Mouse (Mus musculus): ENCODE results near the gene Gpr176. TPM values are rescaled to one million over a fixed set of nuclear protein-coding genes. Genes with fewer than 3 reads are reported as not detected.

Gene Gpr176
- polyA plus RNA-seq, 1 experiment from 2014 or later, result 6.2 TPM

DNA sequence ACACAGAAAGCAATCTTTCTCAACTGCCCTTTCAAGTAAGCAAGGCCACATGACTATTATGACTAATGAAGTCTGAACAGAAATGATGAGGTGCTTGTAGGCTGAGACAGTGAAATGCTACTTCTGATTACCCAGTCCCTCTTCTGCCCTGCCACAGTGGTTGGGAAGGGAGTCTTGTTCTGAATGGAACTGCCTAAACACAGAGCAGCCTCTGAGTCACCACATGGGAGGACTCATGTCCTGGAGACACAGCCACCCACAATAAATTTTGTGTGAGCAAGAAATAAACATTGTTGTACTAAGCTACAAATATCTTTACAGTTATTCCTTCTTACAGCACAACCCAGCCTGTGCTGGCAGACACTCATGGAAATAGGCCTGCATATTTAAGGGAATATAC is 2.7 kb upstream of the Gpr176 start:
- Histone ChIP-seq H3K4me1 (replicated peaks; ENCODE audit: control insufficient read depth, insufficient read depth, low read length) (peaks cover 9% of the 10 kb centered on the region), H3K4me3 (replicated peaks; ENCODE audit: low read length) (no peak overlapping the region), H3K9ac (replicated peaks; ENCODE audit: low read depth, low read length) (no peak overlapping the region), H3K36me3 (ENCODE audit: control insufficient read depth, insufficient read depth) (no peaks in the 10 kb centered on the region), H3K9me3 (ENCODE audit: control insufficient read depth, low read length) (no peaks in the 10 kb centered on the region), H3K27me3 (replicated peaks; ENCODE audit: control insufficient read depth, insufficient read depth, low read length) (0 out of 2 replicates have a peak, but pooled peaks cover 5% of the 10 kb centered on the region), H3K27ac (ENCODE audit: low read length) (no peak overlapping the region), H3K4me2 (ENCODE audit: low read length) (no peak overlapping the region)
- ATAC-seq, result no peak

- Histone ChIP-seq H3K4me3 (replicated peaks; ENCODE audit: low read length) (no peak overlapping the region), H3K36me3 (ENCODE audit: control insufficient read depth, insufficient read depth) (no peaks in the 10 kb centered on the region), H3K9me3 (ENCODE audit: control insufficient read depth, low read length) (no peaks in the 10 kb centered on the region), H3K4me2 (ENCODE audit: low read length) (no peak overlapping the region), H3K27ac (ENCODE audit: low read length) (no peak overlapping the region), H3K27me3 (replicated peaks; ENCODE audit: control insufficient read depth, insufficient read depth, low read length) (0 out of 2 replicates have a peak, but pooled peaks cover 5% of the 10 kb centered on the region), H3K4me1 (replicated peaks; ENCODE audit: control insufficient read depth, insufficient read depth, low read length) (peaks cover 9% of the 10 kb centered on the region), H3K9ac (replicated peaks; ENCODE audit: low read depth, low read length) (no peak overlapping the region)
- WGBS, result 83% methylated on average over 1 of the region's 1 CpGs
- ATAC-seq, result no peak
Measured at GRCm38 (mm10) chr2:118375522-118375921, 2.3 kb upstream of the Gpr176 start.

DNA sequence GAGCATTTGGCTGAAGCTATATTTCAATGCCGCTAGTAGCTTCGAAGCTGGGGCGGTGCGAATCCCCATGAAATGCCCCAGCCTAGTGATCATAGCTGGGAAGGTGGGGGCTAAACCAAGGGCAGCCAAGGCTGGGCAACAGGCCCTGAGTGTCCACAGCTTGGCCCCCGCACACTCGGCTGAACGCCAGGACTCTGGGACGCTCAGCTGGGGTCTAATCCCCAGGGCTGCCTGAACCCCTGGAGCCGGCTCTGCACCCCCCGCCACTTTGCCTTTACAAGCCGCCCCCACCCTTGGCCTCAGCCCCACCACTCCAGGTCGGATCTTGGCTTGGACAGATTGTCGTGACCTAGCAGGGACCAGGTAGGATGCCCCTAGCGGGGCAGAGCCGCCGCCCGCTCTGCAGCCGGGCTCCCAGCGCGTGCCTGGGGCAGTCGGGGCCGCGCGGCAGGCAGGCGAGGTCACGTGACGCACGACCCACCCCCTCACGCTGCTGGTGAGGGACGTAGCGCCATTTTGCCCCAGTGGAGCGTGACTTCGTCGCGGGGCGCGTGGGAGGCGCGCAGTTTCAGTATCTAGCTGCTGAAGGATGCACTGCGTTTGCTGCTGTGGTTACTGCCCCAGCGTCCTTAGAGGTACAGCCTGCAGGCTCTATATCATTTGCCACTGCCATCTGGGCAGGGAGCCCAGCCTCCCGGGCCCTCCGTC is 507 bp upstream of the Gpr176 start:
- Histone ChIP-seq H3K27ac (ENCODE audit: low read length) (peak overlapping the region; percentile 30), H3K9ac (replicated peaks; ENCODE audit: low read depth, low read length) (peak overlapping the region; percentile 71), H3K4me3 (replicated peaks; ENCODE audit: low read length) (peak overlapping the region; percentile 55), H3K4me1 (replicated peaks; ENCODE audit: control insufficient read depth, insufficient read depth, low read length) (peaks cover 9% of the 10 kb centered on the region), H3K9me3 (ENCODE audit: control insufficient read depth, low read length) (no peaks in the 10 kb centered on the region), H3K4me2 (ENCODE audit: low read length) (peak overlapping the region; percentile 94), H3K36me3 (ENCODE audit: control insufficient read depth, insufficient read depth) (no peaks in the 10 kb centered on the region), H3K27me3 (replicated peaks; ENCODE audit: control insufficient read depth, insufficient read depth, low read length) (0 out of 2 replicates have a peak, but pooled peaks cover 7% of the 10 kb centered on the region)
- peak; percentile 90 for ATAC-seq
- WGBS, result 2% methylated on average over 40 of the region's 43 CpGs

GRCm38 (mm10) chr2:118372561-118372900 is 688 bp downstream of the Gpr176 start:
- H3K27me3 ChIP-seq (replicated peaks; ENCODE audit: control insufficient read depth, insufficient read depth, low read length), result 0 out of 2 replicates have a peak, but pooled peaks cover 7% of the 10 kb centered on the region
- peak overlapping the region; percentile 55 for H3K4me3 ChIP-seq (replicated peaks; ENCODE audit: low read length)
- no peaks in the 10 kb centered on the region for H3K9me3 ChIP-seq (ENCODE audit: control insufficient read depth, low read length)
- no peak for ATAC-seq
- peak overlapping the region; percentile 71 for H3K9ac ChIP-seq (replicated peaks; ENCODE audit: low read depth, low read length)
- H3K4me1 ChIP-seq (replicated peaks; ENCODE audit: control insufficient read depth, insufficient read depth, low read length), result peaks cover 9% of the 10 kb centered on the region
- H3K4me2 ChIP-seq (ENCODE audit: low read length), result peak overlapping the region; percentile 94
- 7% methylated on average over 11 of the region's 11 CpGs for WGBS
- no peaks in the 10 kb centered on the region for H3K36me3 ChIP-seq (ENCODE audit: control insufficient read depth, insufficient read depth)
- no peak overlapping the region for H3K27ac ChIP-seq (ENCODE audit: low read length)

DNA sequence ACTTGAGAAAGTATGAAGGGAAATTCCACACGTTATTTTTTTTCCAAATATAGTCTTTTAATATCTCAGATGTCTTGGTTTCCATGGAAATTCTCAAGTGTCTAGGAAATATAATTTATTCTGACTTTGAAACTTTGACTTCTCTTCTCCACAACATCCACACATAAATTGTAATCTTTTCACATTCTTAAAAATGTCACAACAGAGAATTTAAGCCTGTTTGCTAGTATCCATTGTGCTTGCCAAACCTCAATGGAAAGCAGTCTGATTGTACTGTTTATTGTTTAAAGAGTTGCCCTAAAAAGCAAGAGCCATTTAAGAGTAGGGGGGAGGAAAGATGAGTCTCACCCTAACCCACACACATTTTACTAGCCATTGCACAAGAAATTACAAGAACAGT is 1.4 kb downstream of the Gpr176 start:
- 46% methylated on average over 1 of the region's 1 CpGs for WGBS
- H3K36me3 ChIP-seq (ENCODE audit: control insufficient read depth, insufficient read depth), result no peaks in the 10 kb centered on the region
- H3K4me3 ChIP-seq (replicated peaks; ENCODE audit: low read length), result no peak overlapping the region
- peak overlapping the region; percentile 20; the same call in 1 of the 2 replicates for H3K4me2 ChIP-seq (ENCODE audit: low read length)
- H3K27ac ChIP-seq (ENCODE audit: low read length), result no peak overlapping the region
- ATAC-seq, result no peak
- H3K9ac ChIP-seq (replicated peaks; ENCODE audit: low read depth, low read length), result no peak overlapping the region
- H3K4me1 ChIP-seq (replicated peaks; ENCODE audit: control insufficient read depth, insufficient read depth, low read length), result peaks cover 9% of the 10 kb centered on the region
- H3K9me3 ChIP-seq (ENCODE audit: control insufficient read depth, low read length), result no peaks in the 10 kb centered on the region
- H3K27me3 ChIP-seq (replicated peaks; ENCODE audit: control insufficient read depth, insufficient read depth, low read length), result 0 out of 2 replicates have a peak, but pooled peaks cover 7% of the 10 kb centered on the region

- Histone ChIP-seq H3K27ac (ENCODE audit: low read length) (no peak overlapping the region), H3K36me3 (ENCODE audit: control insufficient read depth, insufficient read depth) (no peaks in the 10 kb centered on the region), H3K4me3 (replicated peaks; ENCODE audit: low read length) (no peak overlapping the region), H3K9ac (replicated peaks; ENCODE audit: low read depth, low read length) (no peak overlapping the region), H3K4me1 (replicated peaks; ENCODE audit: control insufficient read depth, insufficient read depth, low read length) (no peaks in the 10 kb centered on the region), H3K4me2 (ENCODE audit: low read length) (no peak overlapping the region), H3K9me3 (ENCODE audit: control insufficient read depth, low read length) (no peaks in the 10 kb centered on the region), H3K27me3 (replicated peaks; ENCODE audit: control insufficient read depth, insufficient read depth, low read length) (no peaks in the 10 kb centered on the region)
- ATAC-seq, result no peak
- WGBS, result 49% methylated on average over 6 of the region's 6 CpGs
Measured at GRCm38 (mm10) chr2:118355138-118355719, 18.0 kb downstream of the Gpr176 start.

GRCm38 (mm10) chr2:118353916-118354403 is 19.3 kb downstream of the Gpr176 start:
- no peak overlapping the region for H3K27ac ChIP-seq (ENCODE audit: low read length)
- no peak; the same call in 1 of the 2 replicates for ATAC-seq
- no peaks in the 10 kb centered on the region for H3K4me1 ChIP-seq (replicated peaks; ENCODE audit: control insufficient read depth, insufficient read depth, low read length)

DNA sequence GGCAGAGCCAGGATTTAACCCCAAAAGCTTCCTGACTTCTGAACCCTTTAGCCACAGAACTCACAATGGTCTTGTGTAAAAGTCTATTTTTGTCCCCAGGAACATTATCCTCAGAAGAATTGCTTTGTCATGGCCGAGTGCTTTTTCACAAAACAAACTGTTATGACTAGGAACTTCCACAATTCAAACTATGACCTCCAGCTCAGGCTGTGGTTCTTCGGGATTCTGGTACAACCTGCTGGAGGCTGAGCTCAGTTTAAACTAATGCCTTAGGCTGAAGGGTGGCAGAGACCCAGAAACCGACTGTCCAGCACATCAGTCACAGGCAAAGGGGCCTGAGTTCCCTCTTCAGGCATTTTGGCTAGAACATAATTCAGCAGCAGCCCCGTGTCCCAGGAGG is 19.7 kb downstream of the Gpr176 start:
- Histone ChIP-seq H3K36me3 (ENCODE audit: control insufficient read depth, insufficient read depth) (no peaks in the 10 kb centered on the region), H3K9me3 (ENCODE audit: control insufficient read depth, low read length) (no peaks in the 10 kb centered on the region), H3K4me1 (replicated peaks; ENCODE audit: control insufficient read depth, insufficient read depth, low read length) (no peaks in the 10 kb centered on the region), H3K9ac (replicated peaks; ENCODE audit: low read depth, low read length) (no peak overlapping the region), H3K4me2 (ENCODE audit: low read length) (no peak overlapping the region), H3K27me3 (replicated peaks; ENCODE audit: control insufficient read depth, insufficient read depth, low read length) (no peaks in the 10 kb centered on the region), H3K4me3 (replicated peaks; ENCODE audit: low read length) (no peak overlapping the region), H3K27ac (ENCODE audit: low read length) (no peak overlapping the region)
- 28% methylated on average over 4 of the region's 4 CpGs for WGBS
- ATAC-seq, result no peak

More at GRCm38 (mm10) chr2:118353916-118354403, 19.3 kb downstream of the Gpr176 start:
- no peaks in the 10 kb centered on the region for H3K9me3 ChIP-seq (ENCODE audit: control insufficient read depth, low read length)
- H3K27me3 ChIP-seq (replicated peaks; ENCODE audit: control insufficient read depth, insufficient read depth, low read length), result no peaks in the 10 kb centered on the region
- no peaks in the 10 kb centered on the region for H3K36me3 ChIP-seq (ENCODE audit: control insufficient read depth, insufficient read depth)
- H3K9ac ChIP-seq (replicated peaks; ENCODE audit: low read depth, low read length), result no peak overlapping the region
- 37% methylated on average over 4 of the region's 4 CpGs for WGBS
- no peak overlapping the region for H3K4me2 ChIP-seq (ENCODE audit: low read length)
- H3K4me3 ChIP-seq (replicated peaks; ENCODE audit: low read length), result no peak overlapping the region

DNA sequence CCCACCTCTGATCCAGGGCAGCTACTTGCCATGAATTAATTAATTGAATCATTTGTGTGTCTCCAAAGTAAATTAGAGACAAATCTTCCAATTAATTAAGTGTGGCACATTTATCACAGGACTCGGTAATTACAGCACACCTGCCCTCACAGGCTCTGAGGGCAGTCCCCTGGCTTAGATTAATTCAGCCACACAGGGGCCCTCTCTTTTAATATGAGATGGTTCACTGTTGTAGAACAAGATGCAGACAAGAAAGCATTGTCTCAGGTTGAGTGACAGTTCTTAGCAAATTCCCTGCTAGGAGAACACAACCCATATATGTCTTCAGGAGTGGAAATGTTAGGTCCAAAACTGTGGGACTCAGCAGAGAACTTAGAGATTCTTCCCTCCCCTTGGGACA is 27.7 kb downstream of the Gpr176 start:
- 2% methylated on average over 1 of the region's 1 CpGs for WGBS
- Histone ChIP-seq H3K9me3 (ENCODE audit: control insufficient read depth, low read length) (no peaks in the 10 kb centered on the region), H3K36me3 (ENCODE audit: control insufficient read depth, insufficient read depth) (no peaks in the 10 kb centered on the region), H3K9ac (replicated peaks; ENCODE audit: low read depth, low read length) (no peak overlapping the region), H3K4me1 (replicated peaks; ENCODE audit: control insufficient read depth, insufficient read depth, low read length) (no peaks in the 10 kb centered on the region), H3K4me3 (replicated peaks; ENCODE audit: low read length) (no peak overlapping the region), H3K27ac (ENCODE audit: low read length) (no peak overlapping the region), H3K27me3 (replicated peaks; ENCODE audit: control insufficient read depth, insufficient read depth, low read length) (no peaks in the 10 kb centered on the region), H3K4me2 (ENCODE audit: low read length) (no peak overlapping the region)
- no peak for ATAC-seq

All from forebrain, embryonic 16.5 days (tissue).